Mouse (Mus musculus) limb, embryonic 13.5 days (tissue): ENCODE measurements around the gene Cds2. TPM values are rescaled to one million over a fixed set of nuclear protein-coding genes. Genes with fewer than 3 reads are reported as not detected.
"Not testable (repeated sequence)": the region's sequence is repeated elsewhere in the genome, so short reads cannot be mapped to it uniquely, and the experiment has no call there.

Source experiments
- ATAC-seq: fragments of 200-750 bp; cut with Nextera tagmentation; 2 replicates; pipeline ENCODE4 v1.8.0; 2017; ENCODE audit warnings: low read depth, moderate number of reproducible peaks, moderate TSS enrichment; ENCODE audit not compliant: low FRiP score
- H3K27ac ChIP-seq: fragments of 300-500 bp; sonication (generic); 2 replicates; pipeline ENCODE4 v1.5.1; 2015; ENCODE audit warnings: inconsistent platforms, mild to moderate bottlenecking, moderate library complexity
- H3K27me3 ChIP-seq: fragments of 300-500 bp; sonication (generic); 2 replicates; pipeline ENCODE4 v1.6.1; 2015; ENCODE audit warnings: mild to moderate bottlenecking, inconsistent platforms
- H3K36me3 ChIP-seq: fragments of 300-500 bp; sonication (generic); 2 replicates; pipeline ENCODE4 v1.6.1; 2015; ENCODE audit warnings: inconsistent platforms, mild to moderate bottlenecking, moderate library complexity
- H3K4me1 ChIP-seq: fragments of 300-500 bp; sonication (generic); 2 replicates; pipeline ENCODE4 v1.6.1; 2015; ENCODE audit warnings: inconsistent platforms
- H3K4me2 ChIP-seq: fragments of 300-500 bp; sonication (generic); replicated peaks from 2 replicates; pipeline ENCODE4 v1.6.1; 2015; ENCODE audit warnings: inconsistent platforms, mild to moderate bottlenecking, moderate library complexity
- H3K4me3 ChIP-seq: fragments of 300-500 bp; sonication (generic); 2 replicates; pipeline ENCODE4 v1.5.1; 2015; ENCODE audit warnings: moderate library complexity, mild to moderate bottlenecking, inconsistent platforms
- H3K9ac ChIP-seq: fragments of 300-500 bp; sonication (generic); 2 replicates; pipeline ENCODE4 v1.6.1; 2015; ENCODE audit warnings: mild to moderate bottlenecking, inconsistent platforms
- H3K9me3 ChIP-seq: fragments of 300-500 bp; sonication (generic); 2 replicates; pipeline ENCODE4 v1.6.1; 2016; ENCODE audit warnings: inconsistent platforms
- WGBS: fragments of 180-500 bp; shearing (Covaris S2); methylation state at CpG from one replicate; pipeline ENCODE4 v1.1.7; 2015; 5-methylcytosine and 5-hydroxymethylcytosine counted together
- polyA plus RNA-seq: library from polyadenylated mRNA; unstranded; fragments of >200 nt; fragmentation: Nextera tagmentation; extraction: Ambion mirVana; gene quantifications from 2 replicates; pipeline ENCODE4 v1.2.1, GENCODE M21; 2015

Cds2 gene
- polyA plus RNA-seq = 24.1 and 25.4 TPM in 2 replicates

DNA sequence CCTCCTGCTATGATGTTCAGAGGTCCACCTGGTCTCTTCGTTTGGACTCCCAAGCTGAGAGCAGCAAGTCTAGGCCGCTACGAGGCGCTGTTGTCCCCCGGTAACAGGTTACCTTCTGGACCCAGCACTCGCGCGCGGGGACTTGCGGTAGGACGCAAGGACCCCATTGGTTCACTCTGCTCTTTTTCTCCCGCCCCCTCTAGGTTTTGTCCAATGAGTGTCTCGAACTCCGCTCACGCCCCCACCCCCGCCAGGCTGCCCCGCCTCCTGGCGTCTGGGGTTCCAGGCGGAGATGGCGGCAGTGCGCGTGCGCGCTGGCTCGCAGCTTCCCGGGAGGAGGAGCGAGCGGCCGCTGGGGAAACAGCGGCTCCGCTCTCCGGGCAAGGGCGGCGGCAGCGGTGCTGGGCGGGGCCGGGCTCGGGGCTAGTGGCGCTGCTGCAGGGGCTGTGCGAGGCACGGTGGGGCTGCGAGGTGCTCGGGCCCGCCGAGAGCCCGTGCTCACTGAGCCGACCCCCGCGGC is at the start of gene Cds2:
Gene Cds2, plus strand, starts transcription at position 270 of the 520 bp plus-strand sequence.
- Histone ChIP-seq H3K27ac (peak within 1 kb of the TSS; percentile 69), H3K36me3 (no peaks in the 10 kb centered on the region), H3K27me3 (no peaks in the 10 kb centered on the region), H3K4me1 (peaks cover 14% of the 10 kb centered on the region), H3K4me3 (peak within 1 kb of the TSS; percentile 92), H3K9me3 (no peaks in the 10 kb centered on the region), H3K4me2 (peak within 1 kb of the TSS; percentile 75), H3K9ac (peak within 1 kb of the TSS; percentile 91)
- ATAC-seq = peak; percentile 99
- WGBS = 0% methylated on average over 37 of the region's 49 CpGs

- H3K9ac ChIP-seq = no peak overlapping the region
- ATAC-seq = no peak
- no peaks in the 10 kb centered on the region for H3K9me3 ChIP-seq
- H3K4me1 ChIP-seq = no peaks in the 10 kb centered on the region
- no peaks in the 10 kb centered on the region for H3K27me3 ChIP-seq
- no peak overlapping the region for H3K27ac ChIP-seq
- no peak overlapping the region for H3K4me3 ChIP-seq
- H3K36me3 ChIP-seq = no peaks in the 10 kb centered on the region
- WGBS = 54% methylated on average over 11 of the region's 11 CpGs
- no peak overlapping the region for H3K4me2 ChIP-seq
Measured at GRCm38 (mm10) chr2:132221611-132222073, 41.3 kb upstream of the Cds2 start.

- H3K27ac ChIP-seq = no peak overlapping the region
- no peaks in the 10 kb centered on the region for H3K27me3 ChIP-seq
- no peak overlapping the region for H3K4me2 ChIP-seq
- ATAC-seq = no peak
- no peaks in the 10 kb centered on the region for H3K36me3 ChIP-seq
- 90% methylated on average over 4 of the region's 4 CpGs for WGBS
- H3K9me3 ChIP-seq = no peaks in the 10 kb centered on the region
- no peaks in the 10 kb centered on the region for H3K4me1 ChIP-seq
- no peak overlapping the region for H3K4me3 ChIP-seq
- H3K9ac ChIP-seq = no peak overlapping the region
Measured at GRCm38 (mm10) chr2:132224359-132224758, 38.6 kb upstream of the Cds2 start.

DNA sequence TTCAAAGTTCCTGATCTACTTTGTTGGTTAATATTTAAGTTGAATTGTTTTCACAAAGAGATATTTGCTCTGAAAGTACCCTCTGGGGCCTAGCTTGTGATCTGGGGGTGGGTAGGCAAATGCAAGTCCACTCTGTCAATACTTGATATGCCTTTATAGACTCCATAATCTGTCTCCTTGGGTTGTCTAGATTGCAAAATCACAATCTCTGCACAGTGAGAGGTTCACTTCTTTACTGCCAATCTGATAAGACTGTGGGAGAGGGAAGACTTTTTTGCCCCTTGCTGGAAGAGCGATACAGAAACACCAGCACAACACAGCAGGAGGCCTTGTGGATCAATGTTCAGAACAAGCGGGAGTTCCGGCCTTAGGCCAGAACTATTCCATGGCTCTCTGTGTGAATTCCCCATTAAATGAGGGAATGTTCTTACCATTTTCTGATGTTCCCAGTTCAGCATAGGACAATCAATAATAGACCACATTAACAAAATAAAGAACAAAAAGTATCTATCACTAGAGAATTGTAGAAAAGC is 30.5 kb upstream of the Cds2 start:
- no peaks in the 10 kb centered on the region for H3K9me3 ChIP-seq
- no peaks in the 10 kb centered on the region for H3K36me3 ChIP-seq
- H3K4me1 ChIP-seq = no peaks in the 10 kb centered on the region
- H3K9ac ChIP-seq = no peak overlapping the region
- 85% methylated on average over 3 of the region's 3 CpGs for WGBS
- no peak overlapping the region for H3K4me3 ChIP-seq
- H3K27me3 ChIP-seq = no peaks in the 10 kb centered on the region
- no peak overlapping the region for H3K27ac ChIP-seq
- H3K4me2 ChIP-seq = no peak overlapping the region
- ATAC-seq = no peak

- Histone ChIP-seq H3K9me3 (no peaks in the 10 kb centered on the region), H3K4me2 (no peak overlapping the region), H3K4me1 (no peaks in the 10 kb centered on the region), H3K9ac (no peak overlapping the region), H3K4me3 (no peak overlapping the region), H3K36me3 (no peaks in the 10 kb centered on the region), H3K27ac (no peak overlapping the region), H3K27me3 (no peaks in the 10 kb centered on the region)
- WGBS = 63% methylated on average over 16 of the region's 16 CpGs
- ATAC-seq = no peak
Measured at GRCm38 (mm10) chr2:132233985-132234765, 28.8 kb upstream of the Cds2 start.

DNA sequence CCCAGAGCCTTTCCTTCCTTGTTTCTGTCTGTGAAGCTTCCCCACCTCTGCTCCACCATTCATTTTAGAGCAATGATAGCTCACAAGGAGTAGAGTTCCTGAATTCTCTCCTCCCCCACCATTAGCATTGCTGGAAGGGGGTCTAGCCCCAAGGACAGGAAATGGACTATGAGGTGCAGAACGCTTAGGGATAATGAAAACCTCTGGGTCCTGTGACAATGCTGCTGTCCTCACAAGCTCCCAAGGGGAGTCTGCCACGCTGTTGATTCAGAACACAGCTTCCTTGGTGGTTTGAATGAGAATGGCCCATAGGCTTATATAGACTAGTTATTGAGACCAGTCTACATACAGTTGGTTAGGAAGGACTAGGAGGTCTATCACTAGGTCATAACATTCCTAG is 27.7 kb upstream of the Cds2 start:
- H3K36me3 ChIP-seq = no peaks in the 10 kb centered on the region
- no peaks in the 10 kb centered on the region for H3K9me3 ChIP-seq
- no peaks in the 10 kb centered on the region for H3K27me3 ChIP-seq
- H3K27ac ChIP-seq = no peak overlapping the region
- ATAC-seq = no peak
- 35% methylated on average over 2 of the region's 2 CpGs for WGBS
- H3K4me2 ChIP-seq = no peak overlapping the region
- no peaks in the 10 kb centered on the region for H3K4me1 ChIP-seq
- H3K4me3 ChIP-seq = no peak overlapping the region
- no peak overlapping the region for H3K9ac ChIP-seq

DNA sequence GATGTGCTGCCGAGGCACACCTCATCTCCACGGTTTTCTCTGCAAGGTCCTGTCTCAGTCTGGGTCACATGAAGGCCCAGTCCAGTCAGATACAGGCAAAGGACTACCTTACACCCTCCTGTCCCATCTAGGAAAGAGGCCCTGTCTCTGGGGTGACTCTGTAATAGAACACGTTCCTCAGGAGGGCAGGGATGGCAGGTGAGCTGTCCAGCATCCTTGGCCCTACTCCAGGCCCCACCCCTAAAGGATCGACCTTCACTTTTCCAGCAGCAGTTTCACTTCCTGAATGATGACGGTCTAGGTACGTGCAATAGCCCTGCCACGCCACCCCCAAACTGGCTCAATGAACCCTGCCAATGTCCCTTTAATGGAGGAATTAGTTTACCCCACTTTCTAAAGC is 27.0 kb upstream of the Cds2 start:
- WGBS = 74% methylated on average over 7 of the region's 7 CpGs
- no peak overlapping the region for H3K4me3 ChIP-seq
- ATAC-seq = no peak

DNA sequence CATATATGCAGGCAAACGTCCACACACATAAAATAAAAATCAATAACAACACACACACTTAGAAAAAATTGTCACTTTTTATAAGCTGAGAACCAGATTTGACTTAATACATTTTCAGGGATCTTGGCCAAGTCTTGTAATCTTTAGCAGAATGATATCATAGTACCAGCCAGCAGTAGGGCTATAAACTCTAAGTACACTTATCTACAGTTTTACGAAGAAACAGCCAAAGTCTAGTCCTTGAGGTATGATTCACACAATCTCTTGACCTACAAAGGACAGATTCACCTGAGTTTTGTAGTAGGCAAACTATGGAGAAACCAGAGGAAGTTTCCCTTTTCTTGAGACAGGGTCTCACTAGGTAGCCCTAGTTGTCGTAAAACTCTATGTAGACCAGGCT is 23.5 kb upstream of the Cds2 start:
- peaks cover 21% of the 10 kb centered on the region; the same call in 1 of the 2 replicates for H3K36me3 ChIP-seq
- not testable (repeated sequence) for H3K4me1 ChIP-seq, ATAC-seq, H3K4me2 ChIP-seq, H3K4me3 ChIP-seq, H3K27ac ChIP-seq, H3K9me3 ChIP-seq, H3K9ac ChIP-seq, H3K27me3 ChIP-seq
- WGBS = 81% methylated on average over 3 of the region's 3 CpGs

More for the DNA sequence above, 27.0 kb upstream of the Cds2 start:
- no peak overlapping the region for H3K27ac ChIP-seq
- H3K4me2 ChIP-seq = no peak overlapping the region
- H3K4me1 ChIP-seq = no peaks in the 10 kb centered on the region
- no peaks in the 10 kb centered on the region for H3K9me3 ChIP-seq
- no peaks in the 10 kb centered on the region for H3K27me3 ChIP-seq
- H3K9ac ChIP-seq = no peak overlapping the region
- H3K36me3 ChIP-seq = no peaks in the 10 kb centered on the region

GRCm38 (mm10) chr2:132240457-132240856 is 22.5 kb upstream of the Cds2 start:
- not testable (repeated sequence) for H3K27ac ChIP-seq, H3K9ac ChIP-seq, H3K4me1 ChIP-seq, H3K9me3 ChIP-seq, H3K4me2 ChIP-seq, H3K27me3 ChIP-seq, H3K4me3 ChIP-seq, ATAC-seq
- WGBS = 28% methylated on average over 10 of the region's 10 CpGs
- H3K36me3 ChIP-seq = peaks cover 25% of the 10 kb centered on the region; the same call in 1 of the 2 replicates

DNA sequence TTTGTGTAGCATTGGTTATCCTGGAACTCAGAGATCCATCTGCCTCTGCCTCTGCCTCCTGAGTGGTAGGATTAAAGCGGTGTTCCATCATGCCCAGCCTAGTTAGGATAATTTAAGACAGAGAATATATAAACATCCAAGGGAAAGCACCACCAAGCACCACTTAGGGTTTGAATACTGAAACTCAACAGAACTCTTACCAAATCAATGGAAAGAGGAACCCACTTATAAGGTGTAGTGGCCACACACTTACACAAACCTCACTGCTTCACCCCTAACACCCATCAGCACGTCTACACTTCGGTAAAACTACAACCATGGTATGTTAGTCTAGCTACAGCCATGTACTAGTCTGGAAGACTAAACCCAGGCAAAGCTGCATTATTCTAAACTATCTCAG is 19.6 kb upstream of the Cds2 start:
- no peak overlapping the region for H3K27ac ChIP-seq
- no peak overlapping the region for H3K4me2 ChIP-seq
- H3K9me3 ChIP-seq = no peaks in the 10 kb centered on the region
- peaks cover 28% of the 10 kb centered on the region for H3K36me3 ChIP-seq
- WGBS = 96% methylated on average over 3 of the region's 3 CpGs
- peaks cover 12% of the 10 kb centered on the region for H3K4me1 ChIP-seq
- H3K4me3 ChIP-seq = no peak overlapping the region
- ATAC-seq = no peak
- H3K9ac ChIP-seq = no peak overlapping the region
- H3K27me3 ChIP-seq = no peaks in the 10 kb centered on the region

GRCm38 (mm10) chr2:132247539-132248313 is 15.2 kb upstream of the Cds2 start, which contains the start of gene Tmem230:
Gene Tmem230 (minus strand): TSS chr2:132247807.
- peak within 1 kb of the TSS; percentile 77 for H3K4me2 ChIP-seq
- H3K4me1 ChIP-seq = peaks cover 37% of the 10 kb centered on the region
- H3K27me3 ChIP-seq = no peaks in the 10 kb centered on the region
- peak within 1 kb of the TSS; percentile 69; the same call in 1 of the 2 replicates for H3K27ac ChIP-seq
- H3K9ac ChIP-seq = peak within 1 kb of the TSS; percentile 80
- 4% methylated on average over 48 of the region's 50 CpGs for WGBS
- H3K9me3 ChIP-seq = no peaks in the 10 kb centered on the region
- peaks cover 44% of the 10 kb centered on the region for H3K36me3 ChIP-seq
- peak within 1 kb of the TSS; percentile 62 for H3K4me3 ChIP-seq
- peak; percentile 95 for ATAC-seq

DNA sequence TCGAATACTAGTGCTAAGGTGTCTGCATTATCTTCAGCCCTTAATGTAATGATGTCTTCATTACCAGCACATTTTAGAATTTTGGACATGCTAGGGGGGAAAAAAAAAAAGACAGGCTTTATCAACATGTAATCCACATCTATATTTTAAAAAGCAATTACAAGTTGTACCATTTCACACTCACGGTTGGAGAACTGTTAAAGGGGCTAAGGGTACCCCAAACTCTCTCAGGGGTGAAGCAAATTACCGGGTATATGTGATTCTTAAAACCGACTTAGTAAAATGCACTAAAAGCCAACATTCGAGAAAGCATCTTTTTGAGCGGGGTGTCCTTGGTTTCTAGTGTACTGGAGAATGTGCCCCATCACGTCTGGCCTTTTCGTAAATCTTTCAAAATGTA is 11.0 kb upstream of the Cds2 start:
- H3K27me3 ChIP-seq = no peaks in the 10 kb centered on the region
- peaks cover 25% of the 10 kb centered on the region for H3K36me3 ChIP-seq
- peak overlapping the region; percentile 79 for H3K4me2 ChIP-seq
- no peak for ATAC-seq
- H3K4me3 ChIP-seq = peak overlapping the region; percentile 67
- peak overlapping the region; percentile 75 for H3K9ac ChIP-seq
- H3K9me3 ChIP-seq = no peaks in the 10 kb centered on the region
- peak overlapping the region; percentile 76; the same call in 1 of the 2 replicates for H3K27ac ChIP-seq
- WGBS = 7% methylated on average over 8 of the region's 8 CpGs
- H3K4me1 ChIP-seq = peaks cover 38% of the 10 kb centered on the region
